Mouse (Mus musculus) testis, adult 2 months (tissue): ENCODE results near the gene Hpgds.

ENCODE experiments used
- CTCF ChIP-seq: fragments of 200-500 bp; IDR thresholded peaks from 2 replicates; pipeline ENCODE4 v1.5.1; 2012; ENCODE audit warnings: low read depth, mild to moderate bottlenecking, inconsistent platforms, low read length, moderate library complexity; ENCODE audit not compliant: control insufficient read depth, insufficient read depth, insufficient replicate concordance
- POLR2A ChIP-seq: fragments of 200-500 bp; IDR thresholded peaks from 2 replicates; pipeline ENCODE4 v1.6.1; 2012; ENCODE audit warnings: low read depth, mild to moderate bottlenecking, inconsistent platforms, low read length, moderate library complexity; ENCODE audit not compliant: control insufficient read depth

DNA sequence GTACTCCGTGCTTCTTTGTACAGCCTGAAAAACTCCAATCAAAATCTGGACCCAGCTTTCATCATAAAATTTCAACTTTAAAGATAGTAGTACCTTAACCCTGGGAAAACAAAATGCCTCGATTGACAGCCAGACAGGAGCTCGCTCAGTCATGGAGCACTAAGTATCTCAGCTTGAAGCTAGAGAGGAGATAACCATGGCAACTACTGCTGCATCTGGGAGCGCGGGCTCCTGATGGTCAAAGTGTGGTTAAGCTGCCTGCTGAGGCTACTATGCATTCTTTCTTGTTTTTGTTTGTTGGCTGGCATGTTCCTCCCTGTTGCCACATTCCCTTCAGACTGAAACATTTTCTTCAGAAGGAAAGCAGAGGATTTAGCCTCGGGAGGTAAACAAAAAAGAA lies 12.3 kb downstream of the Hpgds start:
- TF ChIP-seq CTCF (no peak), POLR2A (no peak)
